Mouse (Mus musculus): ENCODE data around the gene Mrpl35. TPM values are rescaled to one million over a fixed set of nuclear protein-coding genes. Genes with fewer than 3 reads are reported as not detected.

The Mrpl35 gene
- polyA plus RNA-seq, 1 experiment from 2014 or later: 73.0 TPM

DNA sequence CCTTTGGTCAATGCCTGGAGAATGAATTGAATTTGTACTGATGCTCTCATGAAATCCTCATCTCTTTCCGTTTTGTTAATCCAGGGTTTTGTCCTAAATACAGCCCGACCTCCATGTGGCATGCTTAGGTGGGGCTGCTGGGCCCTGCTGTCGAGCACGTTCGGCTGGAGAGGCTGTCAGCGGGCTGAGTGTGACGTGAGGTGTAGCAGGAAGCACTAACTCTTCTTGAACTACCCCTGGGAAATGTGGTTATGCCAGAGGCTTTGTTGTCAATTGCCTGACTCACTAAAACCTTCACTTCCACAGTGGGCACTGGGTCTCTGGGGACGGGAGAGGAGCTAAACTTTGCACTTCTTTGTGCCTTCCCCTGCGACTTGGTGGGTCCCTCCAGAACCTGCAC, 38.4 kb downstream of the Mrpl35 start:
- Histone ChIP-seq H3K4me3 (ENCODE audit: low read depth, low read length) (no peak overlapping the region), H3K27me3 (ENCODE audit: control insufficient read depth, insufficient read depth, low read length) (no peaks in the 10 kb centered on the region), H3K36me3 (replicated peaks; ENCODE audit: control insufficient read depth, insufficient read depth, low read depth, low read length) (no peaks in the 10 kb centered on the region), H3K9ac (replicated peaks; ENCODE audit: low read length) (no peak overlapping the region), H3K9me3 (replicated peaks; ENCODE audit: control insufficient read depth, low read length) (no peaks in the 10 kb centered on the region), H3K4me1 (ENCODE audit: control insufficient read depth, insufficient read depth, low read length) (no peaks in the 10 kb centered on the region), H3K27ac (replicated peaks; ENCODE audit: low read depth, low read length) (no peak overlapping the region), H3K4me2 (ENCODE audit: low read depth, low read length) (no peak overlapping the region)
- ATAC-seq (replicated peaks; ENCODE audit: insufficient number of reproducible peaks, low FRiP score, low TSS enrichment, low read depth) (no peak), DNase-seq (ENCODE audit: low spot score) (no peak)
- WGBS: 71% methylated on average over 9 of the region's 9 CpGs

GRCm38 (mm10) chr6:71783165-71783564, 43.6 kb downstream of the Mrpl35 start:
- Histone ChIP-seq H3K9ac (replicated peaks; ENCODE audit: low read length) (no peak overlapping the region), H3K27ac (replicated peaks; ENCODE audit: low read depth, low read length) (no peak overlapping the region), H3K9me3 (replicated peaks; ENCODE audit: control insufficient read depth, low read length) (no peaks in the 10 kb centered on the region), H3K4me1 (ENCODE audit: control insufficient read depth, insufficient read depth, low read length) (no peaks in the 10 kb centered on the region), H3K4me3 (ENCODE audit: low read depth, low read length) (no peak overlapping the region), H3K36me3 (replicated peaks; ENCODE audit: control insufficient read depth, insufficient read depth, low read depth, low read length) (no peaks in the 10 kb centered on the region), H3K27me3 (ENCODE audit: control insufficient read depth, insufficient read depth, low read length) (no peaks in the 10 kb centered on the region), H3K4me2 (ENCODE audit: low read depth, low read length) (no peak overlapping the region)
- 84% methylated on average over 5 of the region's 5 CpGs for WGBS
- DNase-seq (ENCODE audit: low spot score) (no peak), ATAC-seq (replicated peaks; ENCODE audit: insufficient number of reproducible peaks, low FRiP score, low TSS enrichment, low read depth) (no peak)

- no peak overlapping the region for H3K27ac ChIP-seq (replicated peaks; ENCODE audit: low read depth, low read length)
- no peak overlapping the region for H3K4me2 ChIP-seq (ENCODE audit: low read depth, low read length)
- no peaks in the 10 kb centered on the region for H3K36me3 ChIP-seq (replicated peaks; ENCODE audit: control insufficient read depth, insufficient read depth, low read depth, low read length)
- H3K27me3 ChIP-seq (ENCODE audit: control insufficient read depth, insufficient read depth, low read length): no peaks in the 10 kb centered on the region
- no peak for DNase-seq (ENCODE audit: low spot score)
- H3K4me1 ChIP-seq (ENCODE audit: control insufficient read depth, insufficient read depth, low read length): no peaks in the 10 kb centered on the region
- H3K9me3 ChIP-seq (replicated peaks; ENCODE audit: control insufficient read depth, low read length): no peaks in the 10 kb centered on the region
- 93% methylated on average over 7 of the region's 7 CpGs for WGBS
- H3K9ac ChIP-seq (replicated peaks; ENCODE audit: low read length): no peak overlapping the region
- ATAC-seq (replicated peaks; ENCODE audit: insufficient number of reproducible peaks, low FRiP score, low TSS enrichment, low read depth): no peak
- H3K4me3 ChIP-seq (ENCODE audit: low read depth, low read length): no peak overlapping the region
Observed at GRCm38 (mm10) chr6:71780431-71780830, 46.3 kb downstream of the Mrpl35 start.

GRCm38 (mm10) chr6:71779831-71780230, 46.9 kb downstream of the Mrpl35 start:
- WGBS: 67% methylated on average over 2 of the region's 2 CpGs
- H3K4me1 ChIP-seq (ENCODE audit: control insufficient read depth, insufficient read depth, low read length): no peaks in the 10 kb centered on the region
- no peak for ATAC-seq (replicated peaks; ENCODE audit: insufficient number of reproducible peaks, low FRiP score, low TSS enrichment, low read depth)
- no peak overlapping the region for H3K9ac ChIP-seq (replicated peaks; ENCODE audit: low read length)
- no peak overlapping the region for H3K4me2 ChIP-seq (ENCODE audit: low read depth, low read length)
- no peak overlapping the region for H3K27ac ChIP-seq (replicated peaks; ENCODE audit: low read depth, low read length)
- H3K27me3 ChIP-seq (ENCODE audit: control insufficient read depth, insufficient read depth, low read length): no peaks in the 10 kb centered on the region
- no peak for DNase-seq (ENCODE audit: low spot score)
- H3K9me3 ChIP-seq (replicated peaks; ENCODE audit: control insufficient read depth, low read length): no peaks in the 10 kb centered on the region
- no peaks in the 10 kb centered on the region for H3K36me3 ChIP-seq (replicated peaks; ENCODE audit: control insufficient read depth, insufficient read depth, low read depth, low read length)
- H3K4me3 ChIP-seq (ENCODE audit: low read depth, low read length): no peak overlapping the region

- ATAC-seq (replicated peaks; ENCODE audit: insufficient number of reproducible peaks, low FRiP score, low TSS enrichment, low read depth): no peak
- Histone ChIP-seq H3K9ac (replicated peaks; ENCODE audit: low read length) (no peak overlapping the region), H3K36me3 (replicated peaks; ENCODE audit: control insufficient read depth, insufficient read depth, low read depth, low read length) (no peaks in the 10 kb centered on the region), H3K4me1 (ENCODE audit: control insufficient read depth, insufficient read depth, low read length) (no peaks in the 10 kb centered on the region), H3K27ac (replicated peaks; ENCODE audit: low read depth, low read length) (no peak overlapping the region), H3K4me2 (ENCODE audit: low read depth, low read length) (no peak overlapping the region), H3K9me3 (replicated peaks; ENCODE audit: control insufficient read depth, low read length) (no peaks in the 10 kb centered on the region), H3K27me3 (ENCODE audit: control insufficient read depth, insufficient read depth, low read length) (no peaks in the 10 kb centered on the region), H3K4me3 (ENCODE audit: low read depth, low read length) (no peak overlapping the region)
- no peak for DNase-seq (ENCODE audit: low spot score)
- 92% methylated on average over 5 of the region's 5 CpGs for WGBS
Observed at GRCm38 (mm10) chr6:71778016-71778415, 48.8 kb downstream of the Mrpl35 start.

GRCm38 (mm10) chr6:71772636-71773208, 54.0 kb downstream of the Mrpl35 start:
- no peaks in the 10 kb centered on the region for H3K9me3 ChIP-seq (replicated peaks; ENCODE audit: control insufficient read depth, low read length)
- no peaks in the 10 kb centered on the region for H3K27me3 ChIP-seq (ENCODE audit: control insufficient read depth, insufficient read depth, low read length)
- WGBS: 87% methylated on average over 7 of the region's 7 CpGs
- H3K4me1 ChIP-seq (ENCODE audit: control insufficient read depth, insufficient read depth, low read length): no peaks in the 10 kb centered on the region
- no peak for ATAC-seq (replicated peaks; ENCODE audit: insufficient number of reproducible peaks, low FRiP score, low TSS enrichment, low read depth)
- DNase-seq (ENCODE audit: low spot score): no peak
- no peak overlapping the region for H3K27ac ChIP-seq (replicated peaks; ENCODE audit: low read depth, low read length)
- H3K4me3 ChIP-seq (ENCODE audit: low read depth, low read length): no peak overlapping the region
- no peak overlapping the region for H3K9ac ChIP-seq (replicated peaks; ENCODE audit: low read length)
- no peak overlapping the region for H3K4me2 ChIP-seq (ENCODE audit: low read depth, low read length)
- no peaks in the 10 kb centered on the region for H3K36me3 ChIP-seq (replicated peaks; ENCODE audit: control insufficient read depth, insufficient read depth, low read depth, low read length)

DNA sequence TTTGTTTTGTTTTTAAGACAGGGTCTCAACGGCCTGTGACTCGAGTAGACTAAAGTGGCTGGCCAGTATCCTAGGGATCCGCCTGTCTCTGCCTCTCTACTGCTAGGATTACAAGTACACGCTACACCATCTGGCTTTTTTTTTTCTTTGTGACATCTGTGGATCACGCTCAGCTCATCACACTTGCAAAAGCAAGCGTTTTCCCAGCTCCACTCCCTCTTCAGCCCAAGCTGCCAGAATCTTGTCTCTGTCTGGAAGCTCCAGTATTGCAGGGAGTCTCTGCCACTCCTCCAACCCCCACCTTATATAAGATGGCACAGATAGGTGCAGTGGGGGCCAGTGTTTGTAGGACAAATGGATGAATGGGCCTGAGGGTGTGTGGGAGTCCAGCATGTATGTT, 54.6 kb downstream of the Mrpl35 start:
- Histone ChIP-seq H3K4me1 (ENCODE audit: control insufficient read depth, insufficient read depth, low read length) (no peaks in the 10 kb centered on the region), H3K27me3 (ENCODE audit: control insufficient read depth, insufficient read depth, low read length) (no peaks in the 10 kb centered on the region), H3K4me2 (ENCODE audit: low read depth, low read length) (no peak overlapping the region), H3K9ac (replicated peaks; ENCODE audit: low read length) (no peak overlapping the region), H3K27ac (replicated peaks; ENCODE audit: low read depth, low read length) (no peak overlapping the region), H3K4me3 (ENCODE audit: low read depth, low read length) (no peak overlapping the region), H3K9me3 (replicated peaks; ENCODE audit: control insufficient read depth, low read length) (no peaks in the 10 kb centered on the region), H3K36me3 (replicated peaks; ENCODE audit: control insufficient read depth, insufficient read depth, low read depth, low read length) (no peaks in the 10 kb centered on the region)
- WGBS: 85% methylated on average over 6 of the region's 6 CpGs
- DNase-seq (ENCODE audit: low spot score): no peak
- no peak for ATAC-seq (replicated peaks; ENCODE audit: insufficient number of reproducible peaks, low FRiP score, low TSS enrichment, low read depth)

GRCm38 (mm10) chr6:71771282-71771681, 55.5 kb downstream of the Mrpl35 start:
- 94% methylated on average over 4 of the region's 4 CpGs for WGBS
- Histone ChIP-seq H3K9me3 (replicated peaks; ENCODE audit: control insufficient read depth, low read length) (no peaks in the 10 kb centered on the region), H3K27ac (replicated peaks; ENCODE audit: low read depth, low read length) (no peak overlapping the region), H3K4me1 (ENCODE audit: control insufficient read depth, insufficient read depth, low read length) (no peaks in the 10 kb centered on the region), H3K4me2 (ENCODE audit: low read depth, low read length) (no peak overlapping the region), H3K9ac (replicated peaks; ENCODE audit: low read length) (no peak overlapping the region), H3K36me3 (replicated peaks; ENCODE audit: control insufficient read depth, insufficient read depth, low read depth, low read length) (no peaks in the 10 kb centered on the region), H3K4me3 (ENCODE audit: low read depth, low read length) (no peak overlapping the region), H3K27me3 (ENCODE audit: control insufficient read depth, insufficient read depth, low read length) (no peaks in the 10 kb centered on the region)
- DNase-seq (ENCODE audit: low spot score) (no peak), ATAC-seq (replicated peaks; ENCODE audit: insufficient number of reproducible peaks, low FRiP score, low TSS enrichment, low read depth) (no peak)

All from embryonic facial prominence, embryonic 11.5 days (tissue).